Mouse (Mus musculus): ENCODE data around the gene Cdc14a.

Gene Cdc14a

DNA sequence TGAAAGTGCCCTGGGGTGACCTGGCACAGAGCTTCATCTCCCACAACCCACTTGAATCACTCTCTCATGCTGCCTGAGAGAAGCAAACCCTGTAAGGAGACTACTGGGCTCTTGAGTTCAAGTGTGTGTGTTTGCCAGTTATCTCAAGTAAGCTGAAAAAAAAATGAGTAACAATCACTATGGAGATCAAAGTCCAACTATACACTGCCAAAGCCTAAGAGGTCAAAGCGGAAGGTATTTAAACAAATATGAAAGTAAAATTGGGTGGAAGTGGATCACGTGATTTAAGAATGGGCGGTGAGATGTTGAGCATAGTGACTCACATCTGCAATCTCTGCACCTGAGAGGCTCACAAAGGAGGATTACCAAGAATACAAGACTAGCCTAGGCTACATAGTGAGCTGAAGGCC, 9.4 kb downstream of the Cdc14a start:
- no peak for DNase-seq (ENCODE audit: low read depth, low spot score)

DNA sequence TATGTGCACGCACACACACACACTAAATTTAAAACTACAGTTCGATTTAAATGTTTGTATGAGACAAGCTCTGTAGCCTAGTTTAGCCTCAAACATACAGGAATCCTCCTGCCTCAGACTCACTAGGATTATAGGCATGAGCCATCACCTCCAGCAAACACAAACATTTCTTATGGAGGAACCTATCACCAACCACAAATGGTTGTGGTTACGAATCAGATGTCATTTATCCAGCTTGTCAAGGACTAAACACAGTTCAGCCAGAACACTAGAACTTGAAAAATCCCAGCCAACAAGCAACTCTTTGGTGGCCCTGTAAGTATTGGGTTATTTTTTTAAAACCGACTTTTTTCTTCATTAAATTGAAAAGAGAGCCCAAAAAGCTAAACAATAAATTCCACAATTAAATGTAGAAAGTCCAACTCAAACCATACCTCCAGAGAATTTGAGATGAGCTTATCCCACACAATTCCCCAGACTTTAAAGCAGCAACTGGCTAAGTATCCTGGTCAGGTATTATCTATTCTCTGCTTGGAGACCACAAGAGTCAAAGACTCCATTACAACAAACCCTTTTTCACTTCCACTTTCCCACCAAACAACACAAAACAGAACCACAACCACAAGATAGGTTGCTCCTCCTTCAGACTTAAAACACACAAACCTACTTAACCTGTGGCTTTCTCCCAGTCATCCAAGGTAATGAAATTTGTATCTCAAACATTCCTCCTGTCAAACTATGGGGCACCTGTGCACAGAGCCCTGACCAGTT, 10.7 kb downstream of the Cdc14a start:
- no peak for DNase-seq (ENCODE audit: low read depth, low spot score)

DNA sequence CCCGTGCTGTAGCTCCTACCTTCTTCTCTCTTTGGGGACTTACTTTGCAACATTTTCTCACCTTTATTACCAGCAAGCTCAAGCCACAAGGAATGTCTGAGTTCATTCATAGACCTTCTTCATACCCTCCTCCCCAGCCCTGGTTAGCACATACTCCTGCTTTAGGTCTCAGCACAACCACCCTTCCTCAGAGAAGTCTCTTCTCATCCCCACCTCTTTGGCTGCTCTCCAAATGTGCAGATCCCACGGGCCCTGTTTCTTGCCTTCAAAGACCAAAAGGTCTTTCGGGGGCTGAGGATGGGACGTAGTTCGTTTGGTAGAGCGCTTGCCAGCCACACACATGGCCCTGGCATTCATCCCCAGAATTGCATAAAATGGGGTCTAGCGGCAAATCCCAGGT, 13.8 kb downstream of the Cdc14a start:
- DNase-seq (ENCODE audit: low read depth, low spot score): no peak

DNA sequence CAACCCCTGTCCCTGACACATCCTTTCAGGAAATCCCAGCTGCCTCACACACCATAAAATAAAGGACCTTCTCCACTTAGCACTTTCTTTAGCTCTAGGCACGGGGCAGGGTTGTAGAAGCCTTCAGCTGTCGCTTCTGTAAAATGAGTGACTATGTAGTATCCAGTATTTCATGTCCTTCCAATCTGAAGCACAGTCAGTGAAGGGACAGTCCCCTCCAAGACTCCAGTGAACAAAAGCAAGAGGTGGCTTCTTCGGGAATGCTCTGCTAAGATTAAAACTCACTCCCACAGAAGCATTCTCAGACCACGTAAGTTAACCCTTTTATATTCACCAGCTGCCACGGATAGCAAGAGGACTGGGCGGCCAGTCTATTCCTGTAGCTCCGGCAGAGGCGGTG, 14.3 kb downstream of the Cdc14a start:
- no peak for DNase-seq (ENCODE audit: low read depth, low spot score)

DNA sequence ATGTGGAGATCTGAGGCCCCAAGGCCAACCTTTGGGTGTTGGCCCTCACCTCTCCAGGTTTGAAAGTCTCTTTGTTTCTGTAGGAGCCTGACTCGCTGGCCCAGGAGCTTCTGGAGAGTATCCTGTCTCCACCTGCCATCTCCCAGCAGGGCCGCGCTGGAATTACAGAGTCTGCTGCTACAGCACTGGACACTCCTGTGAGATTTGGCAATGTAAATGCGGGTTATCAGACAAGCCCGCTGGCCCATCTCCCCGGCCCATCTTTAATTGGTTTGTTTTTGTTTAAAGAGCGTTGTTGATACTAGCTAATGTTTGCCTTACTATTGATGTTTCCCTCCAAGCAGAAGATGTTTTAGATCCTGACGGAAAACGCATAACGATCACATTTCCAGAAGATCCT, 15.0 kb downstream of the Cdc14a start:
- DNase-seq (ENCODE audit: low read depth, low spot score): no peak

DNA sequence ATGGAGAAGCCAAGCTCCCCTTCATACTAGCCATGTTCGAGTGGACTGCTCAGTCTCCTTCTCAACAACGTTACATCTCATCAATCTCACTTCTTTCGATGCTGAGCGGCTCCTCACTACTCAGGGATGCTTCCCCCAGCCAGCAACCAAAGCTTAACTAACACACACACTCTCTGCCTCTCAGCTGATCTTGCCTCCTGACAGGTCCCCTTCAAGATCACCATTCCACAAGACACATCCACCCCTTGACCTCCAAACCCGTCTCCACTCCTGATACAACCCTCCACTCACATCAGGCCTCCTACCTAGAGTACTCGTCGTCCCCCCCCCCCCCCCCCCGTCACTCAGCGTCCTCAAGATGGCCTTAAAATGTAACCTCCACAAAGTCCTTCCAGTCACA, 18.3 kb downstream of the Cdc14a start:
- DNase-seq (ENCODE audit: low read depth, low spot score): no peak

DNA sequence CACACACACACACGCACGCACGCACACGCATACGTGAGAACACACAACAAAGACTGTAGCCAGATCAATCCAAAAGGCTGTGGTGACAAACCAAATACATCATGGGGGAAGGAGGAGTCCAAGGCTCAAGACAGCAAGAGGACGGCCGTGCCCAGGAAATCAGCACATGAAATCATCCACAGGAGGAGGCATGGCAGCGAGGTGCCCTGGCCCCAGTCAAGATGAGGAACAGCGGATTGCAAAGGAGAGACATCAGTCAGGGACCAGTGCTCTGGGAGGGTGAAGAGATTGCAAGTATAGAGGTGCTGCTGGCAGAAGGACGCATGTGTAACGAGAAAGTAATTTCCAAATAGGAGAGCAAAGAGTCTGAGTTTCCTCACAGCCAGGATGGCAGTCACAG, 22.4 kb downstream of the Cdc14a start:
- no peak for DNase-seq (ENCODE audit: low read depth, low spot score)

DNA sequence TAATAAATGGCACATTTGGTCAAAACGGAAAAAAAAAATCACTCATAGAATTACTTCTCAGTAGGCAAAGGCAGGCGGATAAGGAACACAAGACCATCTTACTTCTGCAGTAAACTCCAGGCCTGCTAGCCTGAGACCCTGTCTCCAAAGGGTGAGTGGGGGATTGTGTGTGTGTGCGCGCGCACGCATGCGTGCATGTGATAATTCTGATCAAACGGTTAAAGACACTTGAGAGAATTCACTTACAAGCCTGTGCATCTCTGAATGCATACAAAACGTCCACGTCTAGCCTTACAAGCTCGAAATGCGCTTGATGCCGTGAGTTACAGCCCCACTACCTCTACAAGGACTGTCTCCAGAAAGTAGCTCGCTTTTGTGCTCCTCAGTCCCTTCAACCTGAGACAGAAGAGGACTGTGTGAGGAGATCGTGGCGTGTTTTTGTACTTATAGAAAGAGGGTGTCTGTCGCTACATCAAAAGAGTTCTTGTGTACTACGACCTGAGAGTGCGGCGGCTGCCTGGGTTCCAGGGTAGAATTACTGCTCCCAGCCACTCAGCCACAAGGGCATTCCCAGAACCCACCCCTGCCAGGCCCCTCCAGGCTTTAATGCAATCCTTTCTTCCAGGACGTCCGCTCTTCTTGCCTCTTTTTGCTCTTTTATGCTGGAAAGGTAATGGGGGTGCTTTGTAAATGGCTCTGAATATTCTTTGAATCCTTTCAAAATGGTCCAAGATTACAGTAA, 24.3 kb downstream of the Cdc14a start:
- DNase-seq (ENCODE audit: low read depth, low spot score): peak; percentile 54

DNA sequence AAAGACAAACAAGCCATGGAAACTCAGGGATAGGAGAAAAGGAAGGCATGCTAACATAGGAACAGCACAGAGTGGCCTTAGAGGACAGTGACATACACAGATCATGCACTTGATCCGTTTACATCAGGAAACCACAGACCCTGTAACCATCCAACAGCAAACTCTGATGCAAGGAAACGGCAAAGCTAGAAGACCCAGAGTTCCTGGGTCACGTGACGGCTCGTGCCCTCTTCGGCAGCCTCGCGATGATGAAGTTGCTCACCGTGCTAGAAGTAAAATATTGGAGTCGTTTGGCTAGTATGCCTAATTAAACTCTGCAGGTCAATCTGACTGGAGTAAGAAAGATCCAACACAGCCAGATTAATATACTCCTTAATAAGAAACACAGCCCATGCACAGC, 25.3 kb downstream of the Cdc14a start:
- DNase-seq (ENCODE audit: low read depth, low spot score): no peak

DNA sequence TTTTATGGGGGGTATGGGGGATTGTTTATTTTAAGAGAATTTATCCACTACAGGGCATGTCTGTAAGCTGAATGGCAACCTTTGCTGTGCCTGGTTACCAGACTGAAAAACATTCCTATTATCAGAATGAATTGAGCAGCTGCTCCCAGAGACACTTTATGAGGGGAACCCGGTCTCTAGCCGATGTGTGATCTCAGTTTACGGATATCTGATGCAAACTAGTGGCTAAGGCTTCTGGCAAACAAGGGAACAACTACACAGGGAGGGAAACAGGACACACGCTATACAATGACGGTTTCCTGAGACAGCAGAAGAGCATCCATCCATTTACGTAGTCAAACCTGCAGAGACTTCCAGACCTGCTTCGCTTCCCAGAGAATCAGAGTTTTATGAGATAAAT, 25.9 kb downstream of the Cdc14a start:
- DNase-seq (ENCODE audit: low read depth, low spot score): no peak

DNA sequence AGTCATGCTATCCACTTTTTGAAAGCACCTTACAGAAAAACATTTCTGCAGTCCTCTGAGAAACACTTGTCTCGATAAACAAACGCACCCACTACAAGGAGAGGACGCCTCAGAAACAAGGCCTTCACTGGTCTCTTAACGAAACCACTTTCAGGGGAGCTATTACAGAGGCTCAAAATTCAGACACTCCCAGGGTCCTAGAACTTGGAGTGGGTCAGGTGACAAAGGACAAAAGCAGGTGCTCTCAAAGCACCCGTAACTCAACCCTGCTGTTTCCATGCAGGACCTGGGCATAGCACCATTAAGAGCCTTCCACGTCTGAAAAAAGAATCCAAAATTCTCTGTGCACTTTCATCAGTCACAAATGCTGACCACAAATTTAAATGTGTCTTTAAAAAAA, 26.5 kb downstream of the Cdc14a start:
- DNase-seq (ENCODE audit: low read depth, low spot score): no peak

DNA sequence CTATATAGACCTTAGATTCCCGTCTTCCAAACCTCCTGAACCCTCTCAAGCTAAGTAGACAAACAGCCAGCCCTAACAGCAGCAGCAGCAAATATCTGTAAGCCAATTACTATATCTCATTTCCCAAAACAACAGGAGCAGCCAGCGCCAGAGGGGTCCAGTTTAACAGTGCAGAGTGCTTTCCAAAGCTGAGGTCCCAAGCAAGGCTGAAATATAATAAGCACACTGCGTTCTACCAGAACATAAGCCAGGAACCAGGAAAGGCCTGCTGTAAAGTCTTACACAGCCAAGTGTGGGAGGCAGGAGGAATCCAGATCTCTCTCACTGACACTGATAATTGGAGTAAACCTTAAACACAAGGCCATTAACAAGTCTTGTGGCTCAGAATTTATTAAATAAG, 27.3 kb downstream of the Cdc14a start:
- no peak for DNase-seq (ENCODE audit: low read depth, low spot score)

DNA sequence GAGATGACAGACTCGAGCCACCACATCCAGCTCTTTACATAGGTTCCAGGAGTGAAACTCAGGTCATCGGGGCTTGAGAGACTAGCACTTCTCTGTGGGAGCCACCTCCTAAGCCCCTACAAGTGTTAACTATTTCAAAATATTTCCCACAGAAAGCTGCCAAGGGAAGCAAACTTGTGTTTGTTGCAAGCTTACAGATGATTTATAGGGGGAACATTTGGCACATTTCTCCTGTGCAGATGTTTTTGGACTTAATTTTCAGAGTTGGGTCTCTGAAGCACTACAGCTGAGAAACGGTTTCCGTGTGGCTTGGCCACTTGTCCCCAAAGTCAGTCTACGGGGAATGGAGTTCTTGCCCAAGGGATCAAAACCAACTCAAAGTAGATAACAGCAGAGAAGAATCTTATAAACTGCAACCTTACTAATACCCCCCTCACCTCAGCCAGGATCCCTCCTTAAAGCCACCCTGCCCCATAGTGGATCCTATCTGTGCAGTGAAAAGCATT, 28.9 kb downstream of the Cdc14a start:
- DNase-seq (ENCODE audit: low read depth, low spot score): no peak

DNA sequence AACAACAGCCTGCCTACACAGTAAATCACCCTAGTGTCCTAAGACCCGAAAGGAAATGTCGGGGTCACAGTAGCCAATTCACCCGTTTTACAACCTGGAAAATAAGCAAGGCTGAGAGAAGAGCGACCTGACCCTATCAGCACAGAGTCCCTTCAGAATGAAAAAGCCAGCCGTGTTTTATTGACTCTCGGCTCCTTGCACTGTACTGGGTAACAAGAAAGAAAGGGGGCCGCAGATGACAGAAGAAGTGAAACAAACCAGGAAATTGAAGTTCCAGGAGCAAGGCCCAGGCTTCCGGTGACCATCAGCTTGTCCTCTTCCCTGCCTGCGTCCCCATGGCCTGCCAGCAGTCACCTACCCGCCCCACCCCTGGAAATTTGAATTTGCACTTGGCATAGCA, 32.4 kb downstream of the Cdc14a start:
- no peak for DNase-seq (ENCODE audit: low read depth, low spot score)

DNA sequence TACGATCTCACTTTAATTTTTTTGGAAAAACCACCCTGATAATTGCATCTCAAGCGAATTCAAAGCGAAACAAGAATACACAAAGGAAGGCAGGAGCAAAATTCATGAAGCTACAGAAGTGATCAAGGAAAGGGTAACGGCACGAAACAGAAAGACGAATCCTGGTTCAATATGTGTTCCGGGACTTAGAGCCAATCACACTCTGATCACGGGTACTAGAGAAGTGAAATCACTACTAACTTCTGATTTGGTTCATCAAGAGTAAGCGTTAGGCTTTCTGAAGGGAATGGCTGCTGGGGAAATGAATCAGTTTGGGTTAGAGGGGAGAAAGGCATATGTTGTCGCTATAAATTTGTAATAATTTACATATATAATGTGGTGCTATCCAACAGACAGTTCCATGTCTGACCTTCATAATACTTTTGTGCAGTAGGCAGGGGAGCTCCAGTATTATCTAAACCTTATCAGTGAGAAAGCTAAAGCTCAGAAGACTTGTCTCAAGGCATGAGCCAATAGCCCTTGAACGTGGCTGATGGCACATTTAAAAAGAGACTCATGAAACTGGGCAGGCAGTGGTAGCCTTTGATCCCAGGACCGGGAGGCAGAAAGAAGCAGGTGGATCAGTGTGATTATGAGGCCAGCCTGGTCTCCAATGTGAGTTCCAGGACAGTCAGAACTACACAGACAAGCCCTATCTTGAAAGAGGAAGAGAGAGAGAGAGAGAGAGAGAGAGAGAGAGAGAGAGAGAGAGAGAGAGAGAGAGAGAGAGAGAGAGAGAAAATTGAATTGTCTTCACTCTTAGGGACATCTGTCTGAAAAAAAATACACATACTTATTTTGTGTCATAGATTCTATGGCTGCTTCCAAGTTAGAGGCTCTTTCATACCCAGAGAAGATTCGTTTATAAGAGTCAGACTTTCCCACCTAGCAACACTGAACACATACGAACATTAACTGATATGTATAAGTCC, 34.0 kb downstream of the Cdc14a start:
- DNase-seq (ENCODE audit: low read depth, low spot score): no peak

DNA sequence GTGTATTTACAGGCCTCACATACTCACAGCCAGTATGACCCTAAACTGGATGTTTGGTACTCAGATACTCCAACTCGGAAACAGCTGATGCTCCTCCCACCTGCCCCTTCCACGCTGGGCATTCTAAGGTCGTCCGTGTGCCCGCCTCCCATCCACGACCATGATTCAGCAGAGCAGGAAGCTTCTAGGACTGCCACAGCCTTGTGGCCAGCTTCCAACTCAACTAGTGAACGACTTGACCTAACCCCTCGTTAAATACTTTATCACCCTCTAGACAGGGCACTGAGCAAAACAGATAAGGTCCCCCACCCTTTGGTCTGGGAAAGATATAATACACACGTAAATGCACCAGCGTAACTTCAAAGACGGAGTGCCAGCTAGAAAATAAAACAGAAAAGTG, 35.0 kb downstream of the Cdc14a start:
- DNase-seq (ENCODE audit: low read depth, low spot score): no peak

DNA sequence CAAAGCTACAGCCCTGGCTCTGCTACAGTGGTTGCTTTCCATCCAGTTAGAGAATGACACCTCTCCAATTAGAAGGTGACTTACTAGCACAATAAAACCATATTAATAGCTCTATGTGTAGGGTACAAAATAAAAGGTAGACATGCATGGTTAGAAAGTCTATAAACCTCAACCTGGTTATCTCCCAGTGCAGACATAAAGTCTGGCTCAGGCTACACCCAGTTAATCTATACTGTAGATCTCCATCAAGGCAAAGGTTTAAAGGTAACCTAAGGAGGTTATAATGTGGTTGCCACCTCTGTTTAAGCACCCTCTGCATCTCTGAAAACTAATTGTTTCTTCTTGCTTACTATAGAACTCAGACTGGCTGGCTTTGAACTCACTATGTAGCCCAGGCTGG, 36.9 kb downstream of the Cdc14a start:
- DNase-seq (ENCODE audit: low read depth, low spot score): no peak

DNA sequence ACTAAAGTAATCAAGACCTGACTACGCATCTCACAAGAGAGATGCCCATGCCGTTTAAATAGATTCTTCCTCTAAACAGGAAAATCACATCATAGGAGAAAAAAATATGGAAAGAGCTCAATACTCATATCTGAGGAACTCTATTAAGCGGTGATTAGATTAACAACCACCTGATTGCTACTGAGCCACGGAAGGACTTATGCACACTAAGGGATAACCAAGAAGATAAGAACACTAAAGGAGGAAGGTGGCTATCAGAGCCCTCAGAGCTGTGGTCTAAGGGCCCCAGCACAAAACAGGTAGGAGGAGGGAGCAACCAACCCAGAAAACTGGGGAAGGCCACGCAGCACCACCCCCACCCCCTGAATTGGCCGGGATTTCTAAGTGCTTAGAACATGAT, 37.5 kb downstream of the Cdc14a start:
- no peak for DNase-seq (ENCODE audit: low read depth, low spot score)

DNA sequence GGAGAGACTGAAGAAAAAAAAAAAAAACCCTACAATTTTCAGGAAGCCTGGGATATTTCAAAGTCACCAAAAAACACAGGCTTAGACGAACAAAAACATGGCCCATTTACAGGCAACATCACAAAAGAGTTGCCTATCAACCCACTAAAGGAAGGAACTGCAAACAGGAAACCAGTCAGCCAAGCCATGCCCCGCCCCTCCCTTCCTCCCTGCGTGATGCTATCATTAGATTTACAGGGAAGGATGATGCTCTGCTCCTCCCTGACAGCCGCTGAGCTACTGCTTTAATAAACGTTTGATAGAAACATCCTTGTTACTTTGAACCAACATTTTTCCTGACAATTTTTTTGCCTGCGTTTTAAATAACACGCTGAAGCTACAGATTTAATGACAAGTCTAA, 39.5 kb downstream of the Cdc14a start:
- peak; percentile 14 for DNase-seq (ENCODE audit: low read depth, low spot score)

DNA sequence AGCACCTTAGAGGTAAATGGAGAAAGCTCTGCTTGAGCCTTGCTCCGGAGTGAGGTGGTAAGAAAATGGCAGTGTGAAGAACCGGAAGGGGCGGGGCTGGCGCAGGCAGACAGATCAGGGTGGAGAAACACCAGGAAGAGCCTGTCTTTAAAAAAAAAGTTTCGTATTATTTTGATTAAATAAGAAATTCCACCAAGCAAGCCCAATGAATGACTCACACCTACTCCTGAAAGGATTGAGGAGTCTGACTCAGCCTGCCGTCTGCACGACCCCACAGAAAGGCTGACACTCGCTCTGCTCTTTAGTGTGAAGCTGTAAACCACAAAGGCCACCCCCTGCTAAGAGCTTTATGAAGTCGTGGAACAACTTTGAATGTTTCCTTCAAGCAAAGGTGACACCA, 43.5 kb downstream of the Cdc14a start:
- DNase-seq (ENCODE audit: low read depth, low spot score): peak; percentile 52

DNA sequence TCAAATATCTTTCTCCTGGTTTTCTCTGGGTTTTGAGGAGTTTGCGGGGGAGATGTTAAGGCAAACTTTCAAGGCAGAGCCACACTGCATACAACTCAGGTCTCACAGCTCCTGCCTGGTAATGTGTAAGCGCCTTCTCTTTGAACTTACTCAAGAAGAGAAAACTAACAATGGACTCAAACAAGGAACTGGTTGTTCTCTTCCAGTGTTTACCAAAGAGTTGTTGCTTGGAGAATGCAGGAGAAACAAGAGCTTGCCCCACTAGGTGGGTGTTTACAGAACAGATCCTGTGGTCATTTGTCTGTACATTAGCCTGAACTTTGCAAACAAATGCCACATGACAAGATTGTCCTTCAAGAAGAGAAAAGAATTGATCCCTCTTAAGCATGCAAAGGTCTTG, 48.4 kb downstream of the Cdc14a start:
- DNase-seq (ENCODE audit: low read depth, low spot score): no peak

DNA sequence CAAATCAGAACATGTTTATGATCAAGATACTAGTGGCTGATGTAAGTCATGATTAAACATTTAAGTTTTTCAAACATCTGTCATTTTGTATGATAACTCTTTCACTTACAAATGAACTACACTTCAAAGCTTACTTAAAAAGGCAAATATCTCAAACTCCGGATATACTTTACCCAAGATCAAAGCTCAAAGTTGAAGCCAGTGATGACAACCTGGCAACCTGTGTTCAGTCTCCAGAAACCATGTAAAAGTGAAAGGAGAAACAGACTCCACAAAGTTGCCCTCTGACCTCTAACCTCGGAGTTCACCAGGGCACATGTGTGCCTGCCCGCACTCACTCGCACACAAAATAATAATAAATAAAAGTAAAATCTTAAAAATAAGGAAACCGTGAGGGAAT, 49.3 kb downstream of the Cdc14a start:
- DNase-seq (ENCODE audit: low read depth, low spot score): no peak
